Mouse (Mus musculus) cerebellum, adult 18-20 months (tissue): ENCODE data around the gene Sugp1.
A peak's percentile ranks its signal among the peaks of the same experiment; 100 is the strongest.
"Not testable (repeated sequence)": the region's sequence is repeated elsewhere in the genome, so short reads cannot be mapped to it uniquely, and the experiment has no call there.

ENCODE experiments used
- DNase-seq, 2 experiments: peaks; one replicate each; pipeline ENCODE4 v3.0.0; 2021

Sugp1 gene

GRCm38 (mm10) chr8:70042583-70043455 lies at the start of gene Sugp1, which contains the start of gene Mau2:
Gene Sugp1, plus strand, starts transcription at chr8:70042813.
Gene Mau2, minus strand, starts transcription at chr8:70042734.
- peak; percentile 94 to 96 for DNase-seq

DNA sequence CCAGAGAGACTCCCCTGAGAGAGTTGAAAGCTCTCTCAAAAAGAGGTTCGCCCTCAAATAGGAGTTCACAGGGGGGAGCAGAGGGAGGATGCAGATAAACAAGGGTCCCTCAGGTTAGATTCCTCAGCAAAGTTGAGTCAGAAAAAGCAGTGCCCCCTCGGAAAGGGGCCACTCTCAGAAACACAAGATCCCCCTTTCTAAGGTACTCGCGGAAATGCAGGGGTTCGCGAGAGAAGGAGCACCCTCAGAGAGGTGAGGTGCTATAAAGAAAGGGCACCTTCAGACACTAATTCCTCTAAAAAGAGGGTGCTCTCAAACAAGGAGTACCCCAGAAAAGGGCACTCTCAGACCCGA lies 47.2 kb upstream of the Sugp1 start:
- DNase-seq, result no peak

- peak; percentile 100 for DNase-seq
Measured at GRCm38 (mm10) chr8:69995776-69996588, 46.6 kb upstream of the Sugp1 start, which contains the start of gene Gatad2a. Gene Gatad2a, minus strand, starts transcription at chr8:69996384.

DNA sequence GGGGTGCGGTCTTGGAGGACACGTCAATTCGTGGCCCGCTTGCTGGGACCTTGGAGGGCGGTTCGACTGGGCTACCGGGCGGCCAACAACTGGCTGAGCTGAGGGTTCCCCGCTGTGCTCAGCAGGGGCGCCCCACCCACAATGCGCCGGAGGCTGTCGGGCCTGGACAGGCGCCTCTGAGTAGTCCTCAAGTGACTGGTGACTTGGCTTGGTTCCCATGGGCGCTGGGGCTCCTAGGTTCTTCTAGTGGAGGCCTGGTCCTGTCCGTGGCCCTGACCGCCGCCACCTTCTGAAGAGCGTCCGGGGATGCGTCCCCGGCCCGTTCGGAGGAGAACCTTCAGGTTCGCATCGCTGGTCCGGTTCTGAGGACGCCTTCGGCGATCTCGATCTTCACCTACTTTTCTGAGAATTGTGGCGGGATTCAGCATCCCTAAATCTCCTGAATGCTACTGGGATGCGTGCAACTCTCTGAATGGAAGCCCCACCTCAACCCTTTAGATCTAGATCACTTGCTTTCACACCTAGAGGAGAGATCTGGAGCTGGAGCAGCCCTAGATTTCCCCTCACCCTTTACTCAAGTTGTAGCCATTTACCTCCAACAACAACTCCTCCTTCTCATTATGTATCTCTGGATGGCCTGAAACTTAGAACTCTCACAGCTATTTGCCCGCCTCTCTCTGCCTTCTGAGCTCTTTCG lies 45.9 kb upstream of the Sugp1 start:
- no peak for DNase-seq

DNA sequence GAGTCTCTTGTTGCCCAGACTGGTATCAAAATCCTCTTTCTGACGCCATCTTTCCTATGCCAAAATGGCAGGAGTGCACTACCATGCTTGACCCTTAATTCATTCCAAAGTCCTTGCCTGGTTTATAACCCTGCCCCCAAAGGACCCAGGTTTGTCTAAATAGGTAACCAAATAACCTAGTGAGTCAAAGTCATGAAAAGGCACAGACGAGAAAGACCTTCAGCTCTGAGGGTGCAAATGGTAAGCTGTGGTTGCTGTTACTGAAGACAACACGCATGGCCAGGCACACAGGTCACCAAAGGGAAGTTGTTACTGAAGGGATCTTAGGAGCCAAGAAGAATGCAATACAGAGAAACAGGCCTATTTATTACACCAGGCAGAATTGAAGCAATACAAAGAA lies 43.9 kb upstream of the Sugp1 start:
- no peak for DNase-seq

GRCm38 (mm10) chr8:69999236-69999635 lies 43.4 kb upstream of the Sugp1 start:
- DNase-seq, result no peak

- no peak for DNase-seq
Measured at GRCm38 (mm10) chr8:70000226-70000625, 42.4 kb upstream of the Sugp1 start.

DNA sequence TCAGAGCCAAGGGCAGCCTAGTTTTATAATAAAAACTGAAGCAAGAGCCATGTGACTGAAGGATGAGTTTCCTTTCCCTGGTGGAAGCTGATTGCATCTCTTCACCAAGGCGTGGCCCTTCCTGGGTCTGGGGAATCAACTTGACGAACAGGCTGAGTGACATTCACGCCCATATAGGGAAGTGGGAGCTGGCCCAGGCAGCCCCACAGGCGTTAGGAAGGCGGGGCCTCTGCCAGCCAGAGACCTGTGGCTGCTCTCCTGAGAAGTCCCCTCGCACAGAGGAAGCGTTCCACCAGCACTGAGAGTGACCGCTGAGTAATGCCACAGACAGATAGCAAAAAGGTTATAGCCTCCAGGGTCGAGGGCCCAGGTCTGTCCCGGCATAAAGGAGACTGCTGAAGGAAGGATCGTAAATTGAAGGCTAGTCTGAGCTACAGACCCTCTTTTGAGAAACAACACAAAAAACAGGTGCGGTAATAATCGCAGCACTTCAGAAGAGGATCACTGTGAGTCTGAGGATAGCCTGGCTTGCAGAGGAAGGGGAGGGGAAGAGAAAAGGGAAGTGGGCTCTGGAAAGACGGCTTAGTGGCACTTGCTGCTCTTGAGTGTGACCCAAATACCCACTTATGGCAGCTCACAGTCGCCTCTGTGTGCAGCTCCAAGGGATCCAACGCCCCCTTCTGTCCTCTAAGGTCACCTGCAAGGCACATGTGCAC lies 41.3 kb upstream of the Sugp1 start:
- peak; percentile 51 to 60 for DNase-seq

DNA sequence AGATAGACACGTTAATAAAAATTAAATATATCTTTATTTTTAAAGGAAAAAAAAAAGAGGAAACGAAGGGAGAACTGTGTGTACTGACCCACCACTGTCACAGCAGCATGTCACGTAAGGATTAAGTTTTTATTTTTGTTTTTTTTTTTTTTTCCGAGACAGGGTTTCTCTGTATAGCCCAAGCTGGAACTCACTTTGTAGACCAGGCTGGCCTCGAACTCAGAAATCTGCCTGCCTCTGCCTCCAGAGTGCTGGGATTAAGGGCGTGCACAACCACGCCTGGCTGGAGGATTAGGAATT lies 40.8 kb upstream of the Sugp1 start:
- not testable (repeated sequence) for DNase-seq

DNA sequence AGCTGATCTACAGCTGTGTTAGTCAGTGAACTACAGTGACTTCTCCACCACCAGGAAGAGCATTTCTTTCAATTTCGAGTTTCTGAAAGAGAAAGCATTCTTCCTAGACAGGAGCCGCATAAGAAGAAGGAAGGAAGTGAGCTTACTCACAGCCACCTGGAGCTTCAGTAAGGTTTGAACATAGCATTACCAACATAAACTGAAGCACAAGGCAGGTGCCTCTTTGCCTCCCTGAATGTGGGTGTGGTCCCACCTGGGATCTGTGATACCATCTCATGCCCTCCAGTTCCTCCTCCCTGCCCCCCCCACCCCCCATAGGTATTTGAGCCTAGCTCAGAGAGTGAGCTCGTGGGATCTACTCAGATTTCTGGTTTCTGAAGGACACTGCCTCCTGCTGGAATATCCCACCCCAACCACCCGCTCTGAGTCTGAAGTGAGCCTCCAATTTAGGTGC lies 39.4 kb upstream of the Sugp1 start:
- DNase-seq, result no peak

GRCm38 (mm10) chr8:70004345-70004744 lies 38.3 kb upstream of the Sugp1 start:
- no peak for DNase-seq

DNA sequence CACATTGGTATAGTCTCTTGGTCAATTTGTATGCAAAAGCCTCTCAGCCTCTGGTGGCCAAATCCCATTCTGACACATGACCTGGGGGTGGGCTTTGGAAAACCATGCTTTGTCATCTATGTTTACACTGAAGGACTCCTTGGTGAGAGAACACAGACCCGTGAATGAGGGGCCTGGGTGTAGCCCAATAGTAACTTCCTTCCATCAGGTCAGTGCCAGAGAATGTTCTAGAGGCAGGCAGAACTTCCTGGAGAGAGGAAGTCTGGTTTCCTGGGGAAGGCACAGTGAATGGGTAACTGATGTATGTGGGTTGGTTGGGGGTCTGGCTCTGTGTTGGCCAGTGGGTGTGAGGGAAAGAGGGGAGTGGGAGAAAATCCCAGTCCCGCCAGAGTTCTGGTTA lies 37.4 kb upstream of the Sugp1 start:
- no peak for DNase-seq

DNA sequence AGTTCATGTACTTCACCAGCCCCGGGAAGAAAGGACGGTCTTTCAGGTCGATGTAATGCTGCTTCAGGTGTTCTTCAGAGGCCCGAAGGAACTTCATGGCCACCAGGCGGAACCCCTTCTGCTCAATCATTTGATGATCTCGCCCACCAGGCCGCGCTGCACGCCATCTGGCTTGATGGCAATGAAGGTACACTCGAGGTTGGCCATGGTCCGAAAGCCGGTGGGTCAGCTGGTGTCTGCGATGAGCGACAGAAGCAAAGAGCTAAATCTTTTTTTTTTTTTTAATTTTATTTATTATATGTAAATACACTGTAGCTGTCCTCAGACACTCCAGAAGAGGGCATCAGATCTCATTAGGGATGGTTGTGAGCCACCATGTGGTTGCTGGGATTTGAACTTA lies 31.8 kb upstream of the Sugp1 start:
- DNase-seq, result not testable (repeated sequence)

DNA sequence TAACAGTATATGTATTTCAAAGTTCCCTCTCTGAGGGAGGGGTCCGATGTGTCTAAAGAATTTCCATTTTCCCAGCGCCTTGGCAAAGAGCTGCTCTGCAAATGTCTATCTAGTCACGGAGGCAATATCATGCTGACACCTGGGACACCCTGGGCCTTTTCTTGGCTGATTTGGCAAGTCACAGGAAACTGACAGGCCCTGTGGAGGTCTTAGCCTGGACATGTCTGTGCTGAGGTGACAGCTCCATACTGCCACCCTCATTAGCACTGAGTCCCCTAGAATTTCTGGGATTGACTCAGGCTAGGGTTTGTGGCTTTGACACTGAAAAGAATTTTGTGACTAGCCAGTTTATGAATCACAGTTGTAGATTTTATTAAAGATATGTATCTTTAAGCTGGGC lies 30.3 kb upstream of the Sugp1 start:
- no peak for DNase-seq

GRCm38 (mm10) chr8:70012763-70013162 lies 29.9 kb upstream of the Sugp1 start:
- DNase-seq, result no peak

DNA sequence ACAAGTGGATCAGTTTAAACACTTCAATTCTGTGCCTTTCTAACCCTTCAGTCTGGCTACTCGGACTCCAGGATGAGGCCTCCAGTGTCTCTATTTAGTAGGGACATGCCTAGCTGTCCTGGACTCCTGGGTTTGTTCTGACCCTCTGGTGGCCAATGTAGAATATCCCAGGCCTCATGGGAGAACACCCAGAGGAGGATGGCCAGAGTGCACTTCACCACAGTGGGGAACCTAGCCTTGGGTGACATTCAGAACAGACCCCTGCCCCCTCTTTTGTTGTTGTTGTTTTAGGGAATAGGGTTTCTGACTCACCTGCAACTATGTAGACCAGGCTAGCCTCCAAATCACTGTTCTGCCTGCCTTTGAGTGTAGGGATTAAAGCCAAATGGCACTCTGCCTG lies 27.6 kb upstream of the Sugp1 start:
- no peak for DNase-seq

GRCm38 (mm10) chr8:70023596-70023995 lies 19.0 kb upstream of the Sugp1 start:
- no peak for DNase-seq

DNA sequence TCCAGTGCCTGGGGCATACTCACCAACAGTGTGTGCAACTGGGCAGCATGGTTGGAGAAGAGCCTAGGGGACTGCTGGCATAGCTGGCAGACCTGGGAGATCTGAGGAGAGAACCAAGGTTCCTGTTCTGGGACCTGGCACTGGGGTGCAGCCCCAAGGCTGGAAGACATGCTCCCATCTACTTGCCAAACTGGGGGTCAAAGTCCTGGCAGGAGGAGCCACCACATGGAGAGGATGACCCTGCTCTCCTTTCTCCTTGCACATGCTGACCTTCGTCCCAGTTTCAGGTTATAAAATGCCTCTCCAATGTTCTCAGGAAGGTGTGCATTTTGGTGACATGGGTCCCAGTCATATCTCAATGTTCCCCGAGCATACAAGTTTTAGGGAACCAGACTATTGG lies 16.5 kb upstream of the Sugp1 start:
- no peak for DNase-seq

GRCm38 (mm10) chr8:70030255-70030654 lies 12.4 kb upstream of the Sugp1 start:
- DNase-seq, result no peak

- DNase-seq, result no peak
Measured at GRCm38 (mm10) chr8:70037994-70038393, 4.6 kb upstream of the Sugp1 start.

GRCm38 (mm10) chr8:70041885-70042546 lies 597 bp upstream of the Sugp1 start:
- peak in 1 of 2 experiments; percentile 38 for DNase-seq

- DNase-seq, result no peak
Measured at GRCm38 (mm10) chr8:70043996-70044395, 1.4 kb downstream of the Sugp1 start.
